Mouse (Mus musculus): ENCODE results near the gene Snx17. TPM values are rescaled to one million over a fixed set of nuclear protein-coding genes. Genes with fewer than 3 reads are reported as not detected.

Gene Snx17
- polyA plus RNA-seq (2012; ENCODE audit: low replicate concordance) = 13.8 and 16.2 TPM in 2 replicates

GRCm38 (mm10) chr5:31192939-31193630 is at the start of gene Snx17, which contains the start of gene Eif2b4:
TSS of gene Snx17 (plus strand) at chr5:31193227.
TSS of gene Eif2b4 (minus strand) at chr5:31193430.

DNA sequence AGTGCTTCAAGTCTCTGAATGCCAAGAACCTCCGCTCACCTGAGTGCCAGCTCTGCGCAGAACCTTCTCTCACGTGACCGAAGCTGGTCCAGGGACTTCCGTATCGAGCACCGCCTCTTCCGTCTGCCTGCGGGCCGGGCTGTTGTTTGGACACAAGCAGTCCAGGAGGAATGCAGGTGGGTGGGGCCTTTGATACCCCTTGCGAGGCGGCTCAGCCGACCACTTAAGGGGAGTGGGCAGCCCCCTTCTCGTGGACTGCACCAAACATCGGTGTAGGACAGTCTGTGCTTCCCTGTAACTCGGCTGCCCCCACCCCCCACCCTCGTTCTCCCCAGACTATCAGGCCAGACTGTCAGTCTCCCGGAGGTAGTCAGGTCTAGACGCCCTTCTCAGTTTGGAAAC is 38.9 kb upstream of the Snx17 start, which contains the start of gene Mpv17:
Gene Mpv17, minus strand, starts transcription at position 100 of the 402 bp plus-strand sequence.

DNA sequence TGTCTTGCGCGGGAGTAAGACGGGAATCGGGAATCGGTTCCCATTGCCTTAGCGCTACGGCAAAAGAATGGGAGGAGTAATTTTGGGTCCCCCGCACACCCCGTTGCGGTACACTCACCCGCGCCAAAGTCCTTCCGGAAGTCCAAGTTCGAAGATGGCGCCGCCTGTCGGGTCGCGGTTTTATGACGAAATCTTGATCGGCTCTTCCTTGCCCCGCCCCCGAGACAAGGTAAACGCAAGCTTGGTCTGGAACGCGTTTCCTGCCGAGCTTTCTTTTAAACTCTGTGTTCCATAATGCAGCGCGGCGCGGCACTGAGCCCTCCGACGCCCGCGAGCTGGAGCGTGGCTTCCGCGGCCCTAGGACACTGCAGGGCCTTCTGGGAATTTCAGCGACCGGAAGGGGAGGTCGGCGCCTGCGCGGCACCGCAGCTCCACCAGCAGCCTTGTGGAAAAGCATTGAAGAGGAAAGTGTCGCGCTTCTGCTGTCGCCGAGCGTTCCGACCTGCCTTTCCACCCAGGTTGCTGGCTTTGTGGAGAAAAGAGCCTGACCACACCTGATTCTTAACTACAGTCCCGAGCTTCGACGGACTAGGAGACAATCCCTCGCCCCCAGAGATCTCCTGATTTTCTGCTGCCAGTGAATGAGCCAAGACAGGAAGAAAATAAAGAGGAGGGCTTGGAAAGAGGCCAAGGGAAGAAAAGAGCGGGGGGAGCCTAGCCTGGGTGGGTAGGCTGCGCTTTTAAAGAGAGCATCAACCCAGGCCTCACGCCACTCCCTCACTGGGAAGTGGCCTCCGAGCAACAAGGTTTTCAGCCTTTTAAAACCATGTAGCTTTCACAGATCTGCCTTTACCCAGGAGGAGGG is 13.0 kb upstream of the Snx17 start, which contains the start of the genes Gm29609 and Gtf3c2:
Gene Gm29609, minus strand, starts transcription at position 146 of the 865 bp plus-strand sequence.
Gene Gtf3c2, minus strand, starts transcription at position 379 of the 865 bp plus-strand sequence.

GRCm38 (mm10) chr5:31201742-31202590 is 8.9 kb downstream of the Snx17 start, which contains the start of gene Zfp513:
TSS of gene Zfp513 (minus strand) at chr5:31202303.

DNA sequence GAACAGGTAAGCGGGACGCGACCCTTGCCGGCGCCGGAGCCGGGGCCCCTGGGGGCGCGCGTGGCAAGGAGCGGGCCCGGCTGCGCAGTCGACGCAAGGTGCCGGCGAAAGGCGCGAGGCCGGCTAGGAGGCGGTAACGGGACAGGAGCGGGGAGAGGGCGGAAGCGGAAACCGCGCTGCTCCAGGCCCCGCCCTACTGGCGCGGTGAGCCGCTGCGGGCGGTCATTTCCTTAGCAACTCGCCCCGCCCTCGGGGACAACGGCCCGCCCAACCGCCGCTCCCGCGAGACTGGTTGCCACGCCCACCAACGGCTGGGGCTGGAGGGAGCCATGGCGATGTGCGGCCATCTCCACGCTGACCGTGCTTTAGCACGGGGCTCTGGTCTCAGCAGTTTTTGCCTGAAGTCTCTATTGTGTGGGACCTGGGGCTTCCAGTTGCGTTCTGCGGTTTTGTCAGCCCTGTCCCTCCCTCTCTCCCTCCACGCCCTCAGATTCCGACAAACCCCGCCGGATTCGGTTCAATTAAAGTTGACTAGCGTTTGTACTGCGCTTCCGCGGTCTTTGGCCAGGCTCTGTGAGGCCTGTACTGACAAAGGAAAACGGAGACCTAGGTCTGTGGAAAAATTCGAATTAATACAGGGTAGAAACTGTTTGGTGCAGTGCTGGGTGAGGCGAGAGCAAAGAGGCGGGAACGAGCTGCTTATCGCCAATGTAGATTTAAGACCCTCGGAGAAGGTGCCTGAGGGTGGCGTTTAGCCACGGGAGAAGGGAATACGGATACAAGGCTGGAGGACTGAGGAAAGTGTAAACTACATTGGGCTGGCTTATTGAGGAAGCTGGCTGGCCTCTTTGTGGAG is 27.6 kb downstream of the Snx17 start, which contains the start of gene Ppm1g:
Gene Ppm1g, minus strand, starts transcription at position 240 of the 856 bp plus-strand sequence.

DNA sequence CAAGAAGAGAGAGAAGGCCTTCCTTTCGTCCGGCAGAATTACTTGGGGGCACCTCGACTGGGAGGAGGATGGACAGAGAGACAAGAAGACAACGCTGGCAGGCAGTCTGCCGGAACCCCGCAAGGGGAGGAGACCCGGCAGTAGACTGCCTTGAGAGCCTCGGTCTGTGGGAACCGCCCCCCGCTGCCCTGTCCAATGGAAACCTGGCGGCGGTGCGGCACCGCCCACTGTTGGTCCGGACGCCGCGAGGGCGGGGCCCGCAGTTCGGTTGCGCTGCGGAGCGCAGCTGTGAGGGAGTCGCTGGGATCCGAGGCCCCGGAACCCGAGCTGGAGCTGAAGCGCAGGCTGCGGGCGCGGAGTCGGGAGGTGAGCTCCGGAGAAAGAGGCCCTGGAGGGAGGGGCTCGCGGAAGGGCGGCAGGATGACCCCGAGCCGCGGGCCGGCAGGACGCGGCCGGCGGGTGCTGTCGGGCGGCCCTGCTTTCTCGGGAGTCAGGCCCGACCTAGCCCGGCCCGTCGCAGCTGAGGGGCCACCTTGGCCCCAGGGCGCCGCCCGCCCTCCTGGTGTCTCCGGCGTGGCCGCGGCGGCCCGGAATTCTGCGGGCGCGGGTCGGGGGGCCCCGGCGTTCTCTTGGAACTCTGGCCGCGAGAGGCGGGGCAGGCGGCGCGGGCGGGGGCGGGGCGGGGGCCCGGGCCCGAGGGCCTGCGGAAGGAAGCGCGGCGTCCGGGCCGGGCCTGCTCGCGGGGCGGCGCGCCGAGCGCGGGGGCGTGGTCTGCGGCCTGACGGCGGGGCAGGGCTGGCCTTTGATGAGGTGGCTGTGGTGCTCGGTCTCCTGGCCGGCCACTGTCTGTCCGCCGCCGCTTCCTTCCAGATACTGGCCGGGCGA is 47.9 kb downstream of the Snx17 start, which contains the start of the genes Nrbp1 and Gm9970:
Gene Nrbp1, plus strand, starts transcription at position 228 of the 885 bp plus-strand sequence.
Gene Gm9970, minus strand, starts transcription at position 596 of the 885 bp plus-strand sequence.

Other genes starting within 250 kb of the Snx17 start
- not detected in 2 replicates for gene Cgref1, start 247.6 kb upstream of the Snx17 start, polyA plus RNA-seq (2012; ENCODE audit: low replicate concordance)
- gene Preb, start 232.9 kb upstream of the Snx17 start, polyA plus RNA-seq (2012; ENCODE audit: low replicate concordance) = 106 and 114 TPM in 2 replicates
- 0.23 and 0.33 TPM in 2 replicates for gene Tcf23, start 224.6 kb upstream of the Snx17 start, polyA plus RNA-seq (2012; ENCODE audit: low replicate concordance)
- 8.0 and 9.4 TPM in 2 replicates for gene Atraid, start 144.9 kb upstream of the Snx17 start, polyA plus RNA-seq (2012; ENCODE audit: low replicate concordance)
- 1.1 and 10.6 TPM in 2 replicates for gene Slc5a6, start 144.3 kb upstream of the Snx17 start, polyA plus RNA-seq (2012; ENCODE audit: low replicate concordance)
- 574 and 647 TPM in 2 replicates for gene Cad, start 138.4 kb upstream of the Snx17 start, polyA plus RNA-seq (2012; ENCODE audit: low replicate concordance)
- gene Dnajc5g, start 86.9 kb upstream of the Snx17 start, polyA plus RNA-seq (2012; ENCODE audit: low replicate concordance) = not detected in 2 replicates
- 0.68 TPM in 1 of 2 replicates, not detected in the other for gene Slc30a3, start 85.0 kb upstream of the Snx17 start, polyA plus RNA-seq (2012; ENCODE audit: low replicate concordance)
- not detected in 2 replicates for gene Trim54, start 76.5 kb upstream of the Snx17 start, polyA plus RNA-seq (2012; ENCODE audit: low replicate concordance)
- gene Ucn, start 54.4 kb upstream of the Snx17 start, polyA plus RNA-seq (2012; ENCODE audit: low replicate concordance) = not detected in 2 replicates
- 8.5 and 16.4 TPM in 2 replicates for gene Mpv17, start 39.0 kb upstream of the Snx17 start, polyA plus RNA-seq (2012; ENCODE audit: low replicate concordance)
- 6.5 and 9.2 TPM in 2 replicates for gene Gm29609, start 13.3 kb upstream of the Snx17 start, polyA plus RNA-seq (2012; ENCODE audit: low replicate concordance)
- 26.5 and 69.9 TPM in 2 replicates for gene Gtf3c2, start 13.1 kb upstream of the Snx17 start, polyA plus RNA-seq (2012; ENCODE audit: low replicate concordance)
- gene Eif2b4, start 203 bp downstream of the Snx17 start, polyA plus RNA-seq (2012; ENCODE audit: low replicate concordance) = 180 and 338 TPM in 2 replicates
- gene Zfp513, start 9.1 kb downstream of the Snx17 start, polyA plus RNA-seq (2012; ENCODE audit: low replicate concordance) = 37.9 and 81.8 TPM in 2 replicates
- 522 and 770 TPM in 2 replicates for gene Ppm1g, start 27.5 kb downstream of the Snx17 start, polyA plus RNA-seq (2012; ENCODE audit: low replicate concordance)
- 13.0 and 17.5 TPM in 2 replicates for gene Nrbp1, start 47.6 kb downstream of the Snx17 start, polyA plus RNA-seq (2012; ENCODE audit: low replicate concordance)
- 0.36 TPM in 1 of 2 replicates, not detected in the other for gene Gm9970, start 48.0 kb downstream of the Snx17 start, polyA plus RNA-seq (2012; ENCODE audit: low replicate concordance)
- 3.8 and 11.2 TPM in 2 replicates for gene Krtcap3, start 58.5 kb downstream of the Snx17 start, polyA plus RNA-seq (2012; ENCODE audit: low replicate concordance)
- gene Ift172, start 97.9 kb downstream of the Snx17 start, polyA plus RNA-seq (2012; ENCODE audit: low replicate concordance) = 5.5 and 6.3 TPM in 2 replicates
- 0.57 and 2.1 TPM in 2 replicates for gene Fndc4, start 102.9 kb downstream of the Snx17 start, polyA plus RNA-seq (2012; ENCODE audit: low replicate concordance)
- gene Gckr, start 104.2 kb downstream of the Snx17 start, polyA plus RNA-seq (2012; ENCODE audit: low replicate concordance) = 0.19 TPM in 1 of 2 replicates, not detected in the other

Measured in leukemia stem cell, adult 10-12 weeks (primary cell).